Mouse (Mus musculus) lung, adult 2 months (tissue): Measurements from ENCODE around the gene Sfxn5.

Source experiments
- CTCF ChIP-seq: fragments of 200-500 bp; IDR thresholded peaks from 2 replicates; pipeline ENCODE4 v1.5.1; 2011; ENCODE audit warnings: mild to moderate bottlenecking, low read length, control low read depth; ENCODE audit not compliant: insufficient read depth
- POLR2A ChIP-seq: fragments of 200-500 bp; IDR thresholded peaks from 2 replicates; pipeline ENCODE4 v1.6.1; 2011; ENCODE audit warnings: low read depth, mild to moderate bottlenecking, control low read depth, low read length, borderline replicate concordance; ENCODE audit errors: extremely low read depth

- TF ChIP-seq POLR2A (no peak), CTCF (no peak)
Observed at GRCm38 (mm10) chr6:85334251-85334650, 1.0 kb upstream of the Sfxn5 start.
